Mouse (Mus musculus): ENCODE measurements at regions not wholly inside any gene's neighbourhood (a gene's known extent, or its start where the extent isn't known, plus 50 kb on each side); places are given as distances from the start of the nearest gene placed in this dataset.

- no peak for DNase-seq (ENCODE audit: low read depth)
Observed at GRCm38 (mm10) chr8:26513001-26513400, 393.7 kb downstream of the Gm45692 start.

GRCm38 (mm10) chr8:26524237-26524636, 404.9 kb downstream of the Gm45692 start:
- DNase-seq (ENCODE audit: low read depth) = no peak

GRCm38 (mm10) chr8:26526474-26527185, 407.3 kb downstream of the Gm45692 start:
- no peak for DNase-seq (ENCODE audit: low read depth)

GRCm38 (mm10) chr8:26527186-26527580, 407.8 kb downstream of the Gm45692 start:
- DNase-seq (ENCODE audit: low read depth) = no peak

- no peak for DNase-seq (ENCODE audit: low read depth)
Observed at GRCm38 (mm10) chr8:26529921-26530320, 410.6 kb downstream of the Gm45692 start.

- no peak for DNase-seq (ENCODE audit: low read depth)
Observed at GRCm38 (mm10) chr8:26533444-26534421, 414.4 kb downstream of the Gm45692 start.

- no peak for DNase-seq (ENCODE audit: low read depth)
Observed at GRCm38 (mm10) chr8:26535816-26536215, 416.5 kb downstream of the Gm45692 start.

GRCm38 (mm10) chr8:26553691-26554090, 423.4 kb upstream of the Zfp703 start:
- no peak for DNase-seq (ENCODE audit: low read depth)

- no peak for DNase-seq (ENCODE audit: low read depth)
Observed at GRCm38 (mm10) chr8:26559196-26559595, 417.9 kb upstream of the Zfp703 start.

GRCm38 (mm10) chr8:26563151-26563550, 414.0 kb upstream of the Zfp703 start:
- DNase-seq (ENCODE audit: low read depth) = no peak

GRCm38 (mm10) chr8:26564254-26564653, 412.9 kb upstream of the Zfp703 start:
- DNase-seq (ENCODE audit: low read depth) = no peak

- DNase-seq (ENCODE audit: low read depth) = no peak
Observed at GRCm38 (mm10) chr8:26568423-26569060, 408.6 kb upstream of the Zfp703 start.

- no peak for DNase-seq (ENCODE audit: low read depth)
Observed at GRCm38 (mm10) chr8:26588841-26589240, 388.3 kb upstream of the Zfp703 start.

- no peak for DNase-seq (ENCODE audit: low read depth)
Observed at GRCm38 (mm10) chr8:26590591-26591212, 386.4 kb upstream of the Zfp703 start.

GRCm38 (mm10) chr8:26591266-26591665, 385.9 kb upstream of the Zfp703 start:
- no peak for DNase-seq (ENCODE audit: low read depth)

- DNase-seq (ENCODE audit: low read depth) = no peak
Observed at GRCm38 (mm10) chr8:26593536-26594368, 383.4 kb upstream of the Zfp703 start.

- DNase-seq (ENCODE audit: low read depth) = no peak
Observed at GRCm38 (mm10) chr8:26594369-26594920, 382.7 kb upstream of the Zfp703 start.

- no peak for DNase-seq (ENCODE audit: low read depth)
Observed at GRCm38 (mm10) chr8:26595431-26596018, 381.6 kb upstream of the Zfp703 start.

GRCm38 (mm10) chr8:26596665-26597362, 380.3 kb upstream of the Zfp703 start:
- DNase-seq (ENCODE audit: low read depth) = no peak

- no peak for DNase-seq (ENCODE audit: low read depth)
Observed at GRCm38 (mm10) chr8:26598520-26598919, 378.6 kb upstream of the Zfp703 start.

Measured in induced T-regulatory cell, adult 2 months (primary cell).